Mouse (Mus musculus) spleen, adult 2 months (tissue): ENCODE data around the gene Klf16. TPM values are rescaled to one million over a fixed set of nuclear protein-coding genes. Genes with fewer than 3 reads are reported as not detected.

Experiments
- DNase-seq, 2 experiments: peaks; one replicate each; pipeline versions ENCODE4 v3.0.0 to v3.0.0-alpha.2; 2012 to 2021; ENCODE audit warnings: low spot score in 2 of 2, low read depth in 1 of 2
- H3K27ac ChIP-seq: fragments of 200-500 bp; 2 replicates; pipeline ENCODE4 v1.5.1; 2012; ENCODE audit warnings: low read length, inconsistent platforms; ENCODE audit not compliant: insufficient read depth
- H3K27me3 ChIP-seq: fragments of 200-500 bp; 2 replicates; pipeline ENCODE4 v1.6.1; 2012; ENCODE audit warnings: mild to moderate bottlenecking, moderate library complexity, low read length, inconsistent platforms; ENCODE audit not compliant: control insufficient read depth, insufficient read depth
- H3K36me3 ChIP-seq: fragments of 200-500 bp; 2 replicates; pipeline ENCODE4 v1.6.1; 2012; ENCODE audit warnings: mild to moderate bottlenecking, low read length, inconsistent platforms; ENCODE audit not compliant: control insufficient read depth, insufficient read depth
- H3K4me1 ChIP-seq: fragments of 200-500 bp; 2 replicates; pipeline ENCODE4 v1.6.1; 2011; ENCODE audit warnings: inconsistent platforms; ENCODE audit not compliant: control insufficient read depth, insufficient read depth, insufficient read length
- H3K4me3 ChIP-seq: fragments of 200-500 bp; 2 replicates; pipeline ENCODE4 v1.5.1; 2011; ENCODE audit warnings: mild to moderate bottlenecking, inconsistent platforms; ENCODE audit not compliant: insufficient read depth, insufficient read length; ENCODE audit errors: extremely low read depth
- CTCF ChIP-seq: fragments of 200-500 bp; IDR thresholded peaks from 2 replicates; pipeline ENCODE4 v1.5.1; 2011; ENCODE audit warnings: mild to moderate bottlenecking, inconsistent platforms; ENCODE audit not compliant: insufficient read depth, insufficient read length, insufficient replicate concordance; ENCODE audit errors: extremely low read depth
- POLR2A ChIP-seq: fragments of 200-500 bp; IDR thresholded peaks from 2 replicates; pipeline ENCODE4 v1.6.1; 2011; ENCODE audit warnings: low read depth, low read length, inconsistent platforms
- WGBS: fragments of 180-500 bp; shearing (Covaris S2); methylation state at CpG from one replicate; pipeline ENCODE4 v1.1.7; 2018; 5-methylcytosine and 5-hydroxymethylcytosine counted together
- polyA plus RNA-seq: library from polyadenylated mRNA; depleted of rRNA; stranded (reverse); fragments of >200 nt; gene quantifications from 2 replicates; pipeline ENCODE4 v1.2.3, GENCODE M21; 2012; rRNA removed

Gene Klf16
- polyA plus RNA-seq, result 27.9 and 41.8 TPM in 2 replicates

DNA sequence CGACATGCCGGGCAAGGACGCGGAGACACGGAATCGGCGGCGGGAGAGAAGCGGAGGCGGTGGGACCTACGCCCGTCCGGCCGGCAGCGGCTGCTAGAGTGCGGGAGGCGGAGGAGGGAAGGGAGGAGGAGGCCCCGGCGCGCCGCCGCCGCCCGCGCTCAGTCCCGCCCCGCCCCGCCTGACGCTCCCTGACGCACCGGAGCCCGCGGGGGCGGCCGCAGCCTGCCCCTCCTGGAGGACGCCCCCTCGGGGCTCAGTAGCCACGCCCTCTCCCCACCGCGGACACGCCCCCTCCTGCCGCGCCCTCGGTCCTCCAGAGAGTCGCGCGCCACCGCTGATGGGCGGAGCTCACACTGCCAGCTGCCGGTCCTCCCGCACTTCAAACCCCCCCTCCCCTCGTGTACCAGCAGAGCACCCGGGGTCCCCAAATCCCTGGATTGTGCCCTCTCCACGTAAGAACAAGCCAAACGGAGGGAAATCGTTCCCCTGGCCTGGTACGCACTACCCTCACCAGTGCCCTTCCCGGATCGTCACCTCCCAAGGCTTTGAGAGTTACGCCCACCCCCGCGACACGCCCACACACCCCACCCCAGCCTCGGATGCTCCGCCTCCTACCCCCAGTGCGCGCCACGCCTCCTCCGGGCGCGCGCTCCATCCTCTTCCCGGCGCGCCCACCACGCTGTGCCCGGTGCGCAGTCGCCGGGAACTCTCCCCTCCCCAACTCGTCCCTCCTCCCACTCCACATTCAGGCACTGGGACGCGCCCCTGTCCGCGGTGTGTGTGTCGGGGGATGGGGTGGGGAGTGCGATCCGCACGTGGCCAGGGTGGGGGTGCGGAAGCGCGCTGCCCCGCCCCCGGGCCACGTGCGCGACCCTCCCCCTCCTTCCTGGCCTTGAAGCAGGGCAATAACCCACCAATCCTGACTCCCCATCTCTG lies at the start of gene Klf16:
Klf16 (minus strand) TSS at position 127 of the 936 bp plus-strand sequence.
- no peaks in the 10 kb centered on the region for H3K27me3 ChIP-seq
- H3K4me3 ChIP-seq, result peak within 1 kb of the TSS; percentile 82
- TF ChIP-seq CTCF (no peak), POLR2A (peak; percentile 55)
- peak; percentile 92 to 99 for DNase-seq
- no peaks in the 10 kb centered on the region for H3K36me3 ChIP-seq
- 1% methylated on average over 69 of the region's 97 CpGs for WGBS
- peak within 1 kb of the TSS; percentile 94 for H3K27ac ChIP-seq
- H3K4me1 ChIP-seq, result peaks cover 11% of the 10 kb centered on the region; the same call in 1 of the 2 replicates

- WGBS, result 87% methylated on average over 4 of the region's 4 CpGs
- no peak overlapping the region for H3K4me3 ChIP-seq
- no peak for TF ChIP-seq CTCF
- TF ChIP-seq POLR2A, result no peak
These were observed 48.6 kb upstream of the Klf16 start for GRCm38 (mm10) chr10:80625764-80626163.

DNA sequence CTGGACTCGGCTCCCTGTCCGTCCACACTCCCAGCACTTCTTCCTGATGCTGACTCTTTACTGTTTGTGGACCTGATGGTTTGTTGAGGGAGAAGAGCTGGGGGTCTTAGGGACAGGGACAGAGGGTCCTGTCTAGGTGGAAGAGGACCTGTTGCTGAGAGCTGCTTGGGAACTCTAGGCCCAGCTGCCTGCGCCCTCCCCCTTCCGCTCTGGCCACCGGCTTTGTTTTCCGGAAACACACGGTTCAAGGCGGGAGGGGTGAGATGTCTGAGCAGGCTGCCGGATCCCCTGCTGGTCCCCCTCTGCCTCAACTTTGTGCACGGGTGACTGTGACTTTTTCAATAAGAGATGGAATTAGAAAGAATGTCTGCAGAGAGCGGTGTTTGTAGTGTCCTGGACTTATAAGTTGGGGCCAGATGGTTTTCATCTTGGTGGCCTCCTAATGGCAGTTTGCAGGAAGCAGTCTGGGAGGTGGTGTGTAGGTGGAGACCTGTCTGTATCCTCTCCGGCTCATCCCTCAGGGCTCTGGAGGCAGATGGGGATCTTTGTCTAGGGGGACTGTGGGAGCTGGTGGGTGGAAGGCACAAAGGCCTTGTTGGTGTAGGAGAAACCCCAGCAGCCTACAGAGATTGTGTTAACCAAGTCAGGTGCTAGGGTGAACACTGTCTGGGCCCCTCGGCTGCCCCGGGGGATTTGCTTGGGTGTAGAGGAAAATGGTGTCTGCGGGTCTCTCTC lies 46.5 kb upstream of the Klf16 start:
- peak in 1 of 2 experiments; percentile 81 for DNase-seq
- Histone ChIP-seq H3K4me3 (peak overlapping the region; percentile 87), H3K4me1 (peaks cover 7% of the 10 kb centered on the region; the same call in 1 of the 2 replicates), H3K27me3 (no peaks in the 10 kb centered on the region), H3K27ac (peak overlapping the region; percentile 92), H3K36me3 (no peaks in the 10 kb centered on the region)
- TF ChIP-seq CTCF (no peak), POLR2A (peak; percentile 43; the same call in 1 of the 2 replicates)
- WGBS, result 2% methylated on average over 15 of the region's 15 CpGs

More at GRCm38 (mm10) chr10:80625764-80626163, 48.6 kb upstream of the Klf16 start:
- H3K27me3 ChIP-seq, result no peaks in the 10 kb centered on the region
- no peak for DNase-seq
- H3K36me3 ChIP-seq, result no peaks in the 10 kb centered on the region
- H3K4me1 ChIP-seq, result peaks cover 21% of the 10 kb centered on the region; the same call in 1 of the 2 replicates
- H3K27ac ChIP-seq, result no peak overlapping the region

DNA sequence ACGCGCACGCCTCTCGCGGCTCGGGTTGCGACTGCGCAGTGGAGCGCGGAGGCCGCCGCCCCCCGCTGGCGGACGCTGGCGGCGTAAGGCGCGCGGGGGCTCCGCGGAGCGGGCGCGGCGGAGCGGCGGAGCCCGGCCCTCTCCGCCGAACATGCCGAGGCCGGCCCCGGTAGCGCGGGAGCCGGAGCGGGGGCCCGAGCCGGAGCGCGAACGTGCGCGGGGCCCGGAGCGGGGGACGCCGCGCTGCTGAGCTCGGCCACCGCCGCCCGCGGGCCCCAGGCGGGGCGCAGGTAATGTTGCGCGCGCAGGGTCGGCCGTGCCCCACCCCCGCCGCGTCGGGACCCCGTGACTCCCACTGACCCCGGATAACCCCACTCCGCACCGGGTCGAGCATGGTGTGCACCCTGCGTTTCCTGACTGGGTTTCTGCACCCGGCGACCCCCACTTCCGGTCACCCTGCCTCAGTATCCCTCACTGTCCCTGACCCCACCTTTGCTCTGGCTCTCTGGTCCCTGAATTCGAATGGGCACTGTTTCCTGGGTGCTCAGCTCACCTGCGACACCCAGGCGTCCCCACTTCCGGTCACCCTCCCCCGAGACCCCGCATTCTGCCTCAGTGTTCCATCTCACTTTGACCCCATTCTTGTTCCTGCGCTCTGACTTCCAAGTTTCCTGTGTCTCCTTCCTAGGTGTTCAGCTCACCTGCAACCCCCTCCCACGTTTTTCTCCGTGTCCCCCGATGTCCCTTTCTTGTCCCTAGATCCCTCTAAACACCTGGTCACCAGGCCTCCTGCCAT lies 45.7 kb upstream of the Klf16 start, which contains the start of gene Csnk1g2:
Csnk1g2 (plus strand) TSS at position 178 of the 796 bp plus-strand sequence.
- peaks cover 10% of the 10 kb centered on the region; the same call in 1 of the 2 replicates for H3K4me1 ChIP-seq
- H3K27me3 ChIP-seq, result no peaks in the 10 kb centered on the region
- peak within 1 kb of the TSS; percentile 87 for H3K4me3 ChIP-seq
- TF ChIP-seq CTCF (no peak), POLR2A (no peak; the same call in 1 of the 2 replicates)
- WGBS, result 1% methylated on average over 84 of the region's 85 CpGs
- peak in 1 of 2 experiments; percentile 57 for DNase-seq
- H3K27ac ChIP-seq, result peak within 1 kb of the TSS; percentile 92
- H3K36me3 ChIP-seq, result no peaks in the 10 kb centered on the region

GRCm38 (mm10) chr10:80621940-80622660 lies 45.0 kb upstream of the Klf16 start:
- TF ChIP-seq CTCF (no peak), POLR2A (no peak; the same call in 1 of the 2 replicates)
- peak overlapping the region; percentile 65 for H3K4me3 ChIP-seq
- peak; percentile 99 to 100 for DNase-seq
- peaks cover 4% of the 10 kb centered on the region; the same call in 1 of the 2 replicates for H3K4me1 ChIP-seq
- no peaks in the 10 kb centered on the region for H3K36me3 ChIP-seq
- under 1% methylated on average over 64 of the region's 64 CpGs for WGBS
- peak overlapping the region; percentile 88 for H3K27ac ChIP-seq
- H3K27me3 ChIP-seq, result no peaks in the 10 kb centered on the region
